Mouse (Mus musculus) small intestine, adult 2 months (tissue): ENCODE measurements around the gene Hprt. TPM values are rescaled to one million over a fixed set of nuclear protein-coding genes. Genes with fewer than 3 reads are reported as not detected.

Source experiments
- H3K27ac ChIP-seq: fragments of 200-500 bp; 2 replicates; pipeline ENCODE4 v1.5.1; 2012; ENCODE audit warnings: low read depth, low read length, control low read depth, inconsistent platforms; ENCODE audit not compliant: insufficient read depth
- H3K27me3 ChIP-seq: fragments of 200-500 bp; 2 replicates; pipeline ENCODE4 v1.6.1; 2012; ENCODE audit warnings: mild to moderate bottlenecking, moderate library complexity, low read length, inconsistent platforms; ENCODE audit not compliant: control insufficient read depth, insufficient read depth
- H3K36me3 ChIP-seq: fragments of 200-500 bp; 2 replicates; pipeline ENCODE4 v1.6.1; 2012; ENCODE audit warnings: mild to moderate bottlenecking, low read length, control low read depth, inconsistent platforms; ENCODE audit not compliant: control insufficient read depth, insufficient read depth
- H3K4me1 ChIP-seq: fragments of 200-500 bp; 2 replicates; pipeline ENCODE4 v1.6.1; 2012; ENCODE audit warnings: low read length, inconsistent platforms, mixed read lengths; ENCODE audit not compliant: control insufficient read depth, insufficient read depth, insufficient read length
- H3K4me3 ChIP-seq: fragments of 200-500 bp; 2 replicates; pipeline ENCODE4 v1.5.1; 2012; ENCODE audit warnings: low read depth, mild to moderate bottlenecking, control low read depth, inconsistent platforms, low read length, moderate library complexity
- CTCF ChIP-seq: fragments of 200-500 bp; IDR thresholded peaks from 2 replicates; pipeline ENCODE4 v1.5.1; 2012; ENCODE audit warnings: low read depth, mild to moderate bottlenecking, control low read depth, inconsistent platforms, low read length, moderate library complexity, mixed read lengths; ENCODE audit not compliant: insufficient replicate concordance, insufficient read length; ENCODE audit errors: extremely low read depth
- POLR2A ChIP-seq: fragments of 200-500 bp; IDR thresholded peaks from 2 replicates; pipeline ENCODE4 v1.6.1; 2012; ENCODE audit warnings: low read depth, mild to moderate bottlenecking, control low read depth, inconsistent platforms, low read length, moderate library complexity
- WGBS: fragments of 180-500 bp; shearing (Covaris S2); methylation state at CpG from one replicate; pipeline ENCODE4 v1.1.7; 2018; 5-methylcytosine and 5-hydroxymethylcytosine counted together
- polyA plus RNA-seq: library from polyadenylated mRNA; depleted of rRNA; stranded (reverse); fragments of >200 nt; gene quantifications from 2 replicates; pipeline ENCODE4 v1.2.3, GENCODE M21; 2012

Gene Hprt
- polyA plus RNA-seq, 1 experiment: 2.4 TPM

DNA sequence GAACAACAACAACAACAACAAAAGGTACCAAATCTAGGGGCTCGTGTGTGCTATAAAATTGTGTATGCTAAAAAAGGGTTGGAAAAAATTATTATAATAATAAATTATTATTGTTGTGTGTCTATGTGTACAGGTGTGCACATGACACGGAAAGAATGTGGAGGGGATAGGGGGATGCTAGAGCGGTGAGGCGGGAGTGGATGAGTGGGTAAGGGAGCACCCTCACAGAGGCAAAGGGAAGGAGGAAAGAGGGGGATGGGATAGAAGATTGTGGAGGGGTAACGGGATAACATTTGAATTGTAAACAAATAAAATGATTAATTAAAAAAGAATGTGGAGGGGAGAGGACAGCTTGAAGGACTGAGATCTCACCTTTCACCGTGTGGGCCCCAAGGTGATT, 52.2 kb downstream of the Hprt start:
- no peak overlapping the region for H3K27ac ChIP-seq
- 83% methylated on average over 6 of the region's 6 CpGs for WGBS
- no peaks in the 10 kb centered on the region for H3K27me3 ChIP-seq
- no peaks in the 10 kb centered on the region for H3K4me1 ChIP-seq
- TF ChIP-seq CTCF: no peak
- no peaks in the 10 kb centered on the region for H3K36me3 ChIP-seq
- H3K4me3 ChIP-seq: no peak overlapping the region

- 74% methylated on average over 6 of the region's 6 CpGs for WGBS
- no peak for TF ChIP-seq POLR2A
- TF ChIP-seq CTCF: no peak
Measured at GRCm38 (mm10) chrX:53041006-53041405, 53.1 kb downstream of the Hprt start.

DNA sequence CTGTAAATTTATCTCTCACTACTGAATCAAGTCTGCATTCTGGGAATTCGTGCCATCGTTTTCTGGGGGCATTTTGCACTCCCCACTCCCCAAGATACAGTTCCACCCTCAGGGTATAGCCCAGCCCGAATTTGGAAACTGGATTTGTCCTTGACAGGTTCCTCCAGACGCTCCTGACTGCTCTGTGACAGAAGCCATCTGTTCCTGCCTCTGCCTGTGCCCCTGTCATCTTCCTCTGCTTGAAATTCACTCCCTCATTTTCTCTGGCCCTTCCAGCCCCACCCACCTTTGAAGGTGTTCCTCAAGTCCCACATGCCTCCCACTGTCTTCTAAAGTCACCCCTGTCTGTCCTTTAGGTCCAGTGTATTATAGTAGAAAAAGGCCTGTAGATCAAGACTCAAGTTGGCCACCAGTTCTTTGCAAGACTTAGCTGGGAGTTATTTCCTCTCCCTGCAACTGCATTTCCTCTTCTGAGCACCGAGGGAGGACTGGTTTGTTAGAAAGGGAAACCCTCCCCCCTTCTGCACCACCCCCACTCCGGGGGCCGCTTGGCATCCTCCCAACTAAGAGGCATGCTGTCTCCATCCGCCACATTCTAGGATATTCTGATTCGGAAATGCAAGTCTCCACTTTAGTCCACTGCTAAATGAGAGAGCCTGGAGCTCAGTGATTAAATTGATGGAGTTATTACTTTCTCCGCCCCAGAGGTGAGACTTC, 57.4 kb downstream of the Hprt start:
- Histone ChIP-seq H3K4me1 (no peaks in the 10 kb centered on the region), H3K4me3 (no peak overlapping the region), H3K27ac (no peak overlapping the region), H3K36me3 (no peaks in the 10 kb centered on the region), H3K27me3 (no peaks in the 10 kb centered on the region)
- TF ChIP-seq CTCF (no peak), POLR2A (no peak)
- 47% methylated on average over 10 of the region's 10 CpGs for WGBS

More at GRCm38 (mm10) chrX:53041006-53041405, 53.1 kb downstream of the Hprt start:
- Histone ChIP-seq H3K4me3 (no peak overlapping the region), H3K27me3 (no peaks in the 10 kb centered on the region), H3K27ac (no peak overlapping the region), H3K4me1 (no peaks in the 10 kb centered on the region), H3K36me3 (no peaks in the 10 kb centered on the region)

GRCm38 (mm10) chrX:53046033-53046432, 58.1 kb downstream of the Hprt start:
- H3K27me3 ChIP-seq: no peaks in the 10 kb centered on the region
- H3K27ac ChIP-seq: no peak overlapping the region
- H3K4me3 ChIP-seq: no peak overlapping the region
- H3K36me3 ChIP-seq: no peaks in the 10 kb centered on the region
- no peaks in the 10 kb centered on the region for H3K4me1 ChIP-seq
- 77% methylated on average over 4 of the region's 4 CpGs for WGBS
- TF ChIP-seq POLR2A: no peak
- no peak for TF ChIP-seq CTCF

GRCm38 (mm10) chrX:53046911-53047310, 59.0 kb downstream of the Hprt start:
- TF ChIP-seq CTCF: no peak
- no peak for TF ChIP-seq POLR2A
- H3K27me3 ChIP-seq: no peaks in the 10 kb centered on the region
- H3K4me3 ChIP-seq: no peak overlapping the region
- H3K36me3 ChIP-seq: no peaks in the 10 kb centered on the region
- H3K27ac ChIP-seq: no peak overlapping the region
- WGBS: 23% methylated on average over 2 of the region's 2 CpGs
- no peaks in the 10 kb centered on the region for H3K4me1 ChIP-seq

- TF ChIP-seq POLR2A (no peak), CTCF (no peak)
- Histone ChIP-seq H3K4me3 (no peak overlapping the region), H3K27me3 (no peaks in the 10 kb centered on the region; the same call in 1 of the 2 replicates), H3K4me1 (no peaks in the 10 kb centered on the region), H3K36me3 (no peaks in the 10 kb centered on the region), H3K27ac (no peak overlapping the region)
- 65% methylated on average over 4 of the region's 4 CpGs for WGBS
Measured at GRCm38 (mm10) chrX:53049196-53049595, 61.3 kb downstream of the Hprt start.

- TF ChIP-seq CTCF (no peak), POLR2A (no peak)
- 9% methylated on average over 4 of the region's 9 CpGs for WGBS
- no peak overlapping the region for H3K27ac ChIP-seq
- no peaks in the 10 kb centered on the region for H3K36me3 ChIP-seq
- no peak overlapping the region for H3K4me3 ChIP-seq
- no peaks in the 10 kb centered on the region; the same call in 1 of the 2 replicates for H3K27me3 ChIP-seq
- H3K4me1 ChIP-seq: no peaks in the 10 kb centered on the region
Measured at GRCm38 (mm10) chrX:53050353-53050752, 62.4 kb downstream of the Hprt start.
